Mouse (Mus musculus) limb, embryonic 15.5 days (tissue): ENCODE results near the gene Ube2k. TPM values are rescaled to one million over a fixed set of nuclear protein-coding genes. Genes with fewer than 3 reads are reported as not detected.

ENCODE experiments used
- ATAC-seq: fragments of 200-750 bp; cut with Nextera tagmentation; 2 replicates; pipeline ENCODE4 v1.8.0; 2017; ENCODE audit warnings: low read depth, moderate TSS enrichment; ENCODE audit not compliant: insufficient number of reproducible peaks, low FRiP score, low TSS enrichment
- H3K27ac ChIP-seq: fragments of 300-500 bp; sonication (generic); 2 replicates; pipeline ENCODE4 v1.5.1; 2015; ENCODE audit warnings: moderate library complexity, mild to moderate bottlenecking, inconsistent platforms
- H3K27me3 ChIP-seq: fragments of 300-500 bp; sonication (generic); 2 replicates; pipeline ENCODE4 v1.6.1; 2015; ENCODE audit warnings: inconsistent platforms
- H3K36me3 ChIP-seq: fragments of 300-500 bp; sonication (generic); 2 replicates; pipeline ENCODE4 v1.6.1; 2015; ENCODE audit warnings: inconsistent platforms
- H3K4me1 ChIP-seq: fragments of 300-500 bp; sonication (generic); 2 replicates; pipeline ENCODE4 v1.6.1; 2015; ENCODE audit warnings: inconsistent platforms
- H3K4me2 ChIP-seq: fragments of 300-500 bp; sonication (generic); 2 replicates; pipeline ENCODE4 v1.6.1; 2015; ENCODE audit warnings: mild to moderate bottlenecking, inconsistent platforms
- H3K4me3 ChIP-seq: fragments of 300-500 bp; sonication (generic); 2 replicates; pipeline ENCODE4 v1.5.1; 2015; ENCODE audit warnings: mild to moderate bottlenecking, inconsistent platforms
- H3K9ac ChIP-seq: fragments of 300-500 bp; sonication (generic); 2 replicates; pipeline ENCODE4 v1.6.1; 2015; ENCODE audit warnings: inconsistent platforms
- H3K9me3 ChIP-seq: fragments of 300-500 bp; sonication (generic); 2 replicates; pipeline ENCODE4 v1.6.1; 2016; ENCODE audit warnings: inconsistent platforms
- WGBS: fragments of 180-500 bp; shearing (Covaris S2); methylation state at CpG from one replicate; pipeline ENCODE4 v1.1.7; 2015; 5-methylcytosine and 5-hydroxymethylcytosine counted together
- polyA plus RNA-seq: library from polyadenylated mRNA; unstranded; fragments of >200 nt; fragmentation: Nextera tagmentation; extraction: Ambion mirVana; gene quantifications from 2 replicates; pipeline ENCODE4 v1.2.1, GENCODE M21; 2015

Gene Ube2k
- 169 and 171 TPM in 2 replicates for polyA plus RNA-seq

- ATAC-seq: peak; percentile 96
- Histone ChIP-seq H3K4me2 (peak within 1 kb of the TSS; percentile 57), H3K27me3 (no peaks in the 10 kb centered on the region), H3K4me1 (peaks cover 10% of the 10 kb centered on the region), H3K36me3 (no peaks in the 10 kb centered on the region), H3K9ac (peak within 1 kb of the TSS; percentile 93), H3K4me3 (peak within 1 kb of the TSS; percentile 87), H3K9me3 (no peaks in the 10 kb centered on the region), H3K27ac (peak within 1 kb of the TSS; percentile 98)
- WGBS: under 1% methylated on average over 66 of the region's 66 CpGs
Observed at GRCm38 (mm10) chr5:65536751-65537419, at the start of gene Ube2k, which contains the start of gene Smim14. Gene Ube2k (plus strand): TSS chr5:65537233. Gene Smim14 (minus strand): TSS chr5:65537184.

GRCm38 (mm10) chr5:65487381-65487780 lies 49.7 kb upstream of the Ube2k start:
- ATAC-seq: no peak
- H3K4me1 ChIP-seq: peaks cover 16% of the 10 kb centered on the region
- H3K4me3 ChIP-seq: no peak overlapping the region
- 83% methylated on average over 10 of the region's 10 CpGs for WGBS
- no peaks in the 10 kb centered on the region for H3K9me3 ChIP-seq
- H3K27ac ChIP-seq: no peak overlapping the region
- no peak overlapping the region for H3K4me2 ChIP-seq
- H3K27me3 ChIP-seq: no peaks in the 10 kb centered on the region
- H3K9ac ChIP-seq: no peak overlapping the region
- no peaks in the 10 kb centered on the region for H3K36me3 ChIP-seq

GRCm38 (mm10) chr5:65488725-65489124 lies 48.3 kb upstream of the Ube2k start:
- no peak overlapping the region for H3K4me3 ChIP-seq
- no peaks in the 10 kb centered on the region for H3K27me3 ChIP-seq
- H3K27ac ChIP-seq: no peak overlapping the region
- 72% methylated on average over 7 of the region's 7 CpGs for WGBS
- H3K9me3 ChIP-seq: no peaks in the 10 kb centered on the region
- H3K4me2 ChIP-seq: no peak overlapping the region
- no peak overlapping the region for H3K9ac ChIP-seq
- no peaks in the 10 kb centered on the region for H3K36me3 ChIP-seq
- peaks cover 21% of the 10 kb centered on the region for H3K4me1 ChIP-seq
- no peak for ATAC-seq

GRCm38 (mm10) chr5:65489830-65490229 lies 47.2 kb upstream of the Ube2k start:
- Histone ChIP-seq H3K27me3 (no peaks in the 10 kb centered on the region), H3K4me2 (no peak overlapping the region), H3K9ac (no peak overlapping the region), H3K4me1 (peaks cover 21% of the 10 kb centered on the region), H3K9me3 (no peaks in the 10 kb centered on the region), H3K27ac (no peak overlapping the region), H3K4me3 (no peak overlapping the region), H3K36me3 (no peaks in the 10 kb centered on the region)
- no peak for ATAC-seq
- WGBS: 54% methylated on average over 4 of the region's 4 CpGs

- under 1% methylated on average over 54 of the region's 57 CpGs for WGBS
- H3K9me3 ChIP-seq: no peaks in the 10 kb centered on the region
- peaks cover 21% of the 10 kb centered on the region for H3K4me1 ChIP-seq
- ATAC-seq: peak; percentile 78
- H3K4me3 ChIP-seq: peak overlapping the region; percentile 97
- peak overlapping the region; percentile 66 for H3K4me2 ChIP-seq
- H3K36me3 ChIP-seq: no peaks in the 10 kb centered on the region
- H3K9ac ChIP-seq: peak overlapping the region; percentile 96
- H3K27me3 ChIP-seq: no peaks in the 10 kb centered on the region
- H3K27ac ChIP-seq: peak overlapping the region; percentile 96
Observed at GRCm38 (mm10) chr5:65491767-65492715, 45.0 kb upstream of the Ube2k start.

GRCm38 (mm10) chr5:65492716-65493531 lies 44.1 kb upstream of the Ube2k start, which contains the start of gene Gm43552:
Gene Gm43552 (minus strand): TSS chr5:65492833.
- peak within 1 kb of the TSS; percentile 96 for H3K27ac ChIP-seq
- under 1% methylated on average over 69 of the region's 69 CpGs for WGBS
- H3K36me3 ChIP-seq: no peaks in the 10 kb centered on the region
- H3K27me3 ChIP-seq: no peaks in the 10 kb centered on the region
- peak; percentile 95 for ATAC-seq
- H3K4me2 ChIP-seq: peak within 1 kb of the TSS; percentile 66
- H3K4me1 ChIP-seq: peaks cover 21% of the 10 kb centered on the region
- H3K4me3 ChIP-seq: peak within 1 kb of the TSS; percentile 97
- H3K9ac ChIP-seq: peak within 1 kb of the TSS; percentile 96
- H3K9me3 ChIP-seq: no peaks in the 10 kb centered on the region

- Histone ChIP-seq H3K4me1 (no peaks in the 10 kb centered on the region), H3K9ac (no peak overlapping the region), H3K36me3 (no peaks in the 10 kb centered on the region), H3K4me2 (no peak overlapping the region), H3K9me3 (no peaks in the 10 kb centered on the region), H3K27ac (no peak overlapping the region), H3K27me3 (no peaks in the 10 kb centered on the region), H3K4me3 (no peak overlapping the region)
- WGBS: 82% methylated on average over 7 of the region's 7 CpGs
- no peak for ATAC-seq
Observed at GRCm38 (mm10) chr5:65500231-65500630, 36.8 kb upstream of the Ube2k start.

- no peaks in the 10 kb centered on the region for H3K27me3 ChIP-seq
- no peak overlapping the region for H3K4me3 ChIP-seq
- no peaks in the 10 kb centered on the region for H3K4me1 ChIP-seq
- ATAC-seq: no peak
- no peak overlapping the region for H3K9ac ChIP-seq
- H3K27ac ChIP-seq: no peak overlapping the region
- no peaks in the 10 kb centered on the region for H3K9me3 ChIP-seq
- 84% methylated on average over 9 of the region's 9 CpGs for WGBS
- no peaks in the 10 kb centered on the region for H3K36me3 ChIP-seq
- no peak overlapping the region for H3K4me2 ChIP-seq
Observed at GRCm38 (mm10) chr5:65501407-65501806, 35.6 kb upstream of the Ube2k start.

- Histone ChIP-seq H3K9me3 (no peaks in the 10 kb centered on the region), H3K36me3 (no peaks in the 10 kb centered on the region), H3K9ac (no peak overlapping the region), H3K27ac (no peak overlapping the region), H3K4me3 (no peak overlapping the region), H3K4me2 (peak overlapping the region; percentile 33), H3K4me1 (no peaks in the 10 kb centered on the region), H3K27me3 (no peaks in the 10 kb centered on the region)
- WGBS: 10% methylated on average over 8 of the region's 8 CpGs
- ATAC-seq: no peak
Observed at GRCm38 (mm10) chr5:65505786-65506185, 31.2 kb upstream of the Ube2k start.

GRCm38 (mm10) chr5:65508395-65508794 lies 28.6 kb upstream of the Ube2k start:
- Histone ChIP-seq H3K9me3 (no peaks in the 10 kb centered on the region), H3K36me3 (no peaks in the 10 kb centered on the region), H3K4me2 (no peak overlapping the region), H3K4me1 (0 out of 2 replicates have a peak, but pooled peaks cover 3% of the 10 kb centered on the region), H3K27me3 (no peaks in the 10 kb centered on the region), H3K9ac (no peak overlapping the region), H3K4me3 (no peak overlapping the region), H3K27ac (no peak overlapping the region)
- ATAC-seq: no peak
- WGBS: 75% methylated on average over 8 of the region's 8 CpGs

GRCm38 (mm10) chr5:65513506-65513905 lies 23.5 kb upstream of the Ube2k start:
- WGBS: 55% methylated on average over 3 of the region's 3 CpGs
- H3K27me3 ChIP-seq: no peaks in the 10 kb centered on the region
- H3K4me3 ChIP-seq: no peak overlapping the region
- H3K4me2 ChIP-seq: no peak overlapping the region
- ATAC-seq: no peak
- H3K4me1 ChIP-seq: 0 out of 2 replicates have a peak, but pooled peaks cover 7% of the 10 kb centered on the region
- H3K9ac ChIP-seq: no peak overlapping the region
- H3K9me3 ChIP-seq: no peaks in the 10 kb centered on the region
- peak overlapping the region; percentile 23; the same call in 1 of the 2 replicates for H3K27ac ChIP-seq
- no peaks in the 10 kb centered on the region for H3K36me3 ChIP-seq
